Mouse (Mus musculus) thymus, postnatal 4 days (tissue): ENCODE data around the gene Cradd.

ENCODE experiments used
- DNase-seq: peaks from one replicate; pipeline ENCODE4 v3.0.0; 2021

Cradd gene

GRCm38 (mm10) chr10:95194776-95195175, 129.2 kb downstream of the Cradd start:
- DNase-seq, result no peak

- no peak for DNase-seq
Measured at GRCm38 (mm10) chr10:95193875-95194281, 130.1 kb downstream of the Cradd start.

GRCm38 (mm10) chr10:95191881-95192280, 132.1 kb downstream of the Cradd start:
- DNase-seq, result no peak

GRCm38 (mm10) chr10:95191151-95191655, 132.7 kb downstream of the Cradd start:
- DNase-seq, result no peak

GRCm38 (mm10) chr10:95189550-95190211, 134.3 kb downstream of the Cradd start:
- no peak for DNase-seq

- no peak for DNase-seq
Measured at GRCm38 (mm10) chr10:95184210-95184609, 139.7 kb downstream of the Cradd start.

GRCm38 (mm10) chr10:95183051-95183450, 140.9 kb downstream of the Cradd start:
- no peak for DNase-seq

- DNase-seq, result no peak
Measured at GRCm38 (mm10) chr10:95182405-95182804, 141.5 kb downstream of the Cradd start.

GRCm38 (mm10) chr10:95181553-95181952, 142.4 kb downstream of the Cradd start:
- DNase-seq, result peak; percentile 25

- no peak for DNase-seq
Measured at GRCm38 (mm10) chr10:95180900-95181299, 143.0 kb downstream of the Cradd start.

GRCm38 (mm10) chr10:95180177-95180576, 143.8 kb downstream of the Cradd start:
- DNase-seq, result peak; percentile 11

- DNase-seq, result no peak
Measured at GRCm38 (mm10) chr10:95178785-95179184, 145.1 kb downstream of the Cradd start.

GRCm38 (mm10) chr10:95175423-95176120, 148.4 kb downstream of the Cradd start:
- DNase-seq, result no peak

GRCm38 (mm10) chr10:95174260-95174659, 149.7 kb downstream of the Cradd start:
- no peak for DNase-seq

- DNase-seq, result no peak
Measured at GRCm38 (mm10) chr10:95170721-95171354, 153.1 kb downstream of the Cradd start.

- no peak for DNase-seq
Measured at GRCm38 (mm10) chr10:95164949-95165348, 159.0 kb downstream of the Cradd start.

GRCm38 (mm10) chr10:95162691-95163374, 161.1 kb downstream of the Cradd start:
- DNase-seq, result no peak

- no peak for DNase-seq
Measured at GRCm38 (mm10) chr10:95159675-95160256, 164.2 kb downstream of the Cradd start.

- DNase-seq, result peak; percentile 73
Measured at GRCm38 (mm10) chr10:95156410-95156809, 167.5 kb downstream of the Cradd start.

GRCm38 (mm10) chr10:95154675-95155074, 169.3 kb downstream of the Cradd start:
- DNase-seq, result no peak

GRCm38 (mm10) chr10:95153224-95153623, 170.7 kb downstream of the Cradd start:
- no peak for DNase-seq

GRCm38 (mm10) chr10:95152503-95152989, 171.4 kb downstream of the Cradd start:
- no peak for DNase-seq
